Mouse (Mus musculus) adrenal gland, postnatal 14 days (tissue): Measurements from ENCODE around the gene Phactr1. TPM values are rescaled to one million over a fixed set of nuclear protein-coding genes. Genes with fewer than 3 reads are reported as not detected.
"Not testable (repeated sequence)": the region's sequence is repeated elsewhere in the genome, so short reads cannot be mapped to it uniquely, and the experiment has no call there.

Experiments used
- DNase-seq: peaks from one replicate; pipeline ENCODE4 v3.0.0; 2021; ENCODE audit warnings: mixed read lengths
- total RNA-seq: library from RNA; stranded (reverse); gene quantifications from 2 replicates; pipeline ENCODE4 v1.2.3, GENCODE M21; 2021

Phactr1 gene
- total RNA-seq, 1 experiment from 2014 or later: 9.5 TPM

GRCm38 (mm10) chr13:42929529-42930235 lies 249.3 kb downstream of the Phactr1 start:
- no peak for DNase-seq

DNA sequence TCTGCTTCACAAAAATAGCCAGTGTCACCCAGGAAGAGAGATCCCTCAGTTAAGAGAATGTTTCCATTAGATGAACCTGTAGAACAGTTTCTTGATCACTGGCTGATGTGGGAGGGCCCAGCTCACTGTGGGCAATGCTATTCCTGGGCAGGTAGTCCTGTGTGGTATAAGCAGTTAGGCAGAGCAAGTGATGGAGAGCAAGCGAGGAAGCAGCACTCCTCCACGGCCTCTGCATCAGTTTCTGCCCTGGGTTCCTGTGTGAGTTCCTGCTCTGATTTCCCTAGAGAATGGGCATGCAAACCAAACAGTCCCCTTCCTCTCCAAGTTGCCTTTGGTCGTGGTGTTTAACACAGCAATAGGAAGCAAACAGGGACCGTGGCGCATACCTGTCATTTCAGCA lies 251.6 kb downstream of the Phactr1 start:
- no peak for DNase-seq

DNA sequence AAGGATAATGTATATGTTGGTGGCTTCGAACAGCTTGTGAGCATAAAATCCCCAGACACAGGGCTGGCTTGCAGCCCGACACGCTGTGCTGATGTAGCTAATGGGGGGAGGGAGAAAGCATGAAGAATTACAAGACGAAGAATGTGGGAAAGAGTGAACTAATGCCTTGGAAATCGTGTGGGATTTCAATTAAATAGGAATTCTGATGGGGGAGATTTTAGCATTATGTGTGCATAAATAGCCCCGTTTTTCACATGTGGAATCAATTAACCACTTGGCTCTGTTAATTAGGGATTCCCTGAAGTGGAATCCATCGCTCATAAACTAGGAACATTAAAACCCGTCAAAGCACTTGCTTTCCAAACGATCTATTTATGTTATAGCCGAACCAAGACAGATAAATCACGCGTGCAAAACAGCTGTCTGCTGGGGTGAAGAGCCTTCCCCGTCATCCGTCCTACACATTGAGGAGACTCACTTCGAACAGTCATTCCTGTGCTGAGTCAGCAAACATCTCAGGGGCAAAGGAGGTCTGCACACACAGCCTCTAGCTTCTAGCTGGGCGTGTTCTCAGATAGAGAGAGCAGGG lies 254.2 kb downstream of the Phactr1 start:
- no peak for DNase-seq

GRCm38 (mm10) chr13:42937871-42938270 lies 257.4 kb downstream of the Phactr1 start:
- DNase-seq: no peak

DNA sequence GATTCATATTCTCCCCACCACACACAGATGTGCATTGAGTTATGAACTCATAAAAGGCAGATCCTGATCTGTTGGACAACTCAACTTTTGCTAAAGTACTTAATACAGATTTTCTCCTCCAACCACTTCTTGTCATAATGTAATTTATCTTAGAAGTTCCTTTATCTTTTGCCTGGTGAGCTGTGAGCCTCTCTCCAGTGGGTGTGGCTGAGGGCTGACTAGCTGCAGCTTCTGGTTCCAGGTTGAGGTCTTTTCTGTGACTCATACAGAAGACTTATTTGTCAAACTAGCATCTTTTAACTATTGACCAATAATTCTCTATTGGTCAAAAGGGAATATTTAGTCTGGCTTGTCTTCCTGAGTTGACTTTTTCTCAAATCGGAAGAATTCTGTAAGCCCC lies 257.9 kb downstream of the Phactr1 start:
- DNase-seq: no peak

DNA sequence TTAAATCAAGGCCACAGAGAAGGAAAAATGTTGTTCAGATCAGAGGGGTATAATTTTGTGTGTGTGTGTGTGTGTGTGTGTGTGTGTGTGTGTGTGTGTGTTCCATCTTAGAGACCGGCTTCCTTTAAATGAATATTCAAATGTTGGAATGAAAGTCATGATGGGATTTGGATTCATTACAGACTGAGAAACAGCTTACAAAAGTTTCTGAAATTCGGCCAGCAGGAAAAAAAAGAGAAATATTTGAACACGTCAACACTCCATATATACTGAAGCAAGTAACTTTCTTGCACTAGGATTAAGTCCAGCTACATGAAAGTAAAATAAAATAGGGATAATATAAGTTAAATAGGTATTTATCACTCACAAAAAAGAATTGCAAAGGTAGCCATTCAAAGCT lies 259.8 kb downstream of the Phactr1 start:
- DNase-seq: no peak

GRCm38 (mm10) chr13:42944106-42944505 lies 263.7 kb downstream of the Phactr1 start:
- no peak for DNase-seq

DNA sequence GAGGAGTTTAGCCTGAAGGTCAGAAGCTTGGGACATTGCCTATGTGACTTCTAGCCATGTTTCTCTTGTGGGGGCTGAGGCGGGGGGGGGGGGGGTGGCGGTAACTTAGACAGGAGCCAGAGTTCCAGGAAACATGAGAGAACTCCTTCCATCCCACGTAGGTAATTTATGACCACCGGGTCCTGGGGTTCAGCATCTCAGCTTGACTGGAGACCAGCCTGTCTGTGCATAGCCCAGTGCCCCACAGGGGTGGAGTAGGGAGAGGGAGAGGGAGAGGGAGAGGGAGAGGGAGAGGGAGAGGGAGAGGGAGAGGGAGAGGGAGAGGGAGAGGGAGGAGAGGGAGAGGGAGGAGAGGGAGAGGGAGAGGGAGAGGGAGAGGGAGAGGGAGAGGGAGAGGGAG lies 264.8 kb downstream of the Phactr1 start:
- not testable (repeated sequence) for DNase-seq

DNA sequence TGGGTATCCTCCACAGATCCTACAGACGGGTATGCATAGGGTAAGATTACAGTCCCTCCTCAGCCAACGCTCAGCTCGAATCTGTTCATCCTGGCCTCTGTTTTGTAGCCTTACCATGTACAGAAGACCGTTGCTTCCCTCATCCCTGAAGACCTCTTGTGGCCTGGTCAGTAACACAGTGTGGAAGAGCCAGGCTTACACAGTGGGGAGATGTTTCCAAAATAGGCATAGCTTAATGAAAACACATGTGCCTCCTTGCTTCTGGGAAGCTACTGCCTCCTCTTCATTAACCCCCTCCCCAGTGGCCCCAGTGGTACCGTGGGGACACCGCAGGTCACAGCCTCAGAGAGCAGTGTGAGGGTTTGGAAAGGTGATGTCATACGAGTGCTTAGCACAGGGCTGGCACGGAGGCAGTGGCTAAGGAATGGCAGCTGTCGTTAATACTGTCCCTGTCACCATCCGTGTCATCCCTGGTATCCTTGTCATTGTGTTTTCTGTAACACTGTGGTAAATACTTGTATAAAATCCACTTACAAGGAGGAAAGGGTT lies 268.4 kb downstream of the Phactr1 start:
- no peak for DNase-seq

DNA sequence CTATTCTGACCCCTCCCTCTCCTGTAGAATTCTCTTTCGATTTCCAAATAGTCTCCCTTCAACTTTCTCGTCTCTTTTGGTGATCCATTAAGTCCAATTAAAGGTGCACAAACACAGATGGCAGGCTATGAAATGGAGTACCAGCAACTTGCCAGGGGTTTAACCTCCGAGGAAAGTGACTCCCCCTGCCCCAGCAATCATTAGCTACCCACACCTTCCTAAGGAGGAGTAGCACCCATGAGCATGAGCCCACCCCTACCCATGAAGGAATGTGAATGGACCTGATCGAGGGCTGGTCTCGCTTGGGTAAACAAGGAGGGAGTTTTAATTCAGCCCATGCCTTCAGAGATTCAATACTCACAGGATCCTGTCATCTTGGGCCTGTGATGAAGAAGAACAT lies 268.9 kb downstream of the Phactr1 start:
- no peak for DNase-seq

GRCm38 (mm10) chr13:42950056-42950455 lies 269.6 kb downstream of the Phactr1 start:
- no peak for DNase-seq

DNA sequence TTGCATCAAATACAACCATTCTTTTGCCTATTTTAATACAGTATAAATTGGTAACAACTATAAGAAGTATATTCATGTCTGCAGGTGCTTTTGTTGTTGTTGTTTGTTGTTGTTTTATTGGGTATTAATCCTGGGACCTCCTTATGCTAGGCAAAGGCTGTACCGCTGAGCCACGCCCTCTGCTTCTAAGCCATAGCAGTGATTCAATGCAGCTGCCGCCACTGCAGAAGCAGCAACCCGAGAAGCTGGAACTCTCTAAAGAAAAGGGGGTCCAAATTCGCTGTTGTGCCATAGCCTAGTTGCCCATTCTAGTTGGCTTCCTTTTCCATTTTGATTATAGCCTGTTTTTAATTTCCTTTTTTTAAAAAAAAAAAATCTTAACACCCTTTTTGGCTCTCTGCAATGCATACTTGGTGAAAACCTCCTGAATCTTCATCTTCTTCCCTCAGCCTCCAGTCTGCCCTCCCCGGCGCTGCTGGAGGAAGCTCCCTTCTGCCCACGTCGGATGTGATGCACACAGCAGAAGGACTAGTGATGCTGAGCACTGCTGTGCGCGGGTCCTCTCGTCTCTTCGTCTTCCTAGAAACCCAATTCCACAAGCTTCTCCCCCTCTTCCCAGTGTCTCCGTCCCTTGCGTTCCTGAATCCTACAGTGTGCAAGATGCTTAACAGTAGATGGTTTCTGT lies 271.8 kb downstream of the Phactr1 start:
- DNase-seq: no peak

DNA sequence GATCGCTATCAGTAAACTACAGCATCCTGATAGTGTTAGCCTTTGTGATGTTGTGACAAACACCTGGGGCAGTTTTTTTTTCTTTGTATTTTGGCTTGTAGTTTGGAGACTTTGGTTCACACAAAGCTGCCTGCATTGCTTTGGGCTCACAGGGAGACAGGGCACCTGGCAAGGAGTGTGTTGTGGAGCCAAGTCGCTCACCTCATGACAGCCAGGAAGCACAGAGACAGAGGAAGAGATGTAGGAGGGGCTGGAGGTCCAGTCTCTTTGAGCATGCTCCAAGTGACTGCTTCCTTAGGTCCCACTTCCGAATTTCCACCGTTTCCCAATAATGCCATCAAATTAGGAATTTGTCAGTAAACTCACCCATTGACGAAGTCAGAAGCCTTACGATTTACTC lies 272.6 kb downstream of the Phactr1 start:
- DNase-seq: no peak

- no peak for DNase-seq
Observed at GRCm38 (mm10) chr13:42954116-42954515, 273.7 kb downstream of the Phactr1 start.

DNA sequence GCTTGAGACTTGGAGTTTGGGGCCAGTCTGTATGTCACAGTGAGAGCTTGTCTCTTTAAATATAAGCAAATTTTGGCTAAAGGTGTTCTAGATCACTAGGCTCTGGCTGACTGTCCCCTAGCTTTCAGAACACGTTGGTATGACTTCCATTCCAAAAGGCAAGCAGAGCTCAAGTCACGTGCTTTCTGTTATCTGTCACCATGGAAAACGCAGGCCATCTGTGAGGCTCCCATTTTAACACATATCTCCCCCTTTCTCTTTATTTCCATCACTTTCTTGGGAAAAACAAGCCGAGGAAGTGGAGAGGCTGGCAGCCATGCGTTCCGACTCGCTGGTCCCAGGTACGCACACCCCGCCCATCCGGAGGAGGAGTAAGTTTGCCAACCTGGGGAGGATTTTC lies 275.9 kb downstream of the Phactr1 start:
- no peak for DNase-seq

GRCm38 (mm10) chr13:42957856-42958255 lies 277.4 kb downstream of the Phactr1 start:
- DNase-seq: no peak

DNA sequence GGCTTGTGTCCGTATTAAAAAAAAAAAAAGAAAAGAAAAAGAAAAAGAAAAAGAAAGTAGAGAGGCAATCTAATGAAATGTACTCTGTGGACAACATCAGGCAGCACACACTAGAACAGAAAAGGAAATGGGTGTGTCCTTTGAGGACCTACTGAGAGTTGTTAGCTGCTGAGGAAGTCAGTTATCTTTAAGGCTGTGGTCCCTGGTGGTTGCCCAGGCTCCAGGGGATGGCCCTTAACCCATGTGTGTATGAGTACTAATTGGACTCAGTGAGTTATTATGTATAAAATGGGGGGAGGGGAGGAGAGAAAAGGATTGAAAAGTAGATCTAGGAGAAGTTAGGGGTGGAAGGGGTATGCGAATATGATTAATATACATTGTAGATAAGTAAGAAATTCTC lies 278.4 kb downstream of the Phactr1 start:
- no peak for DNase-seq

DNA sequence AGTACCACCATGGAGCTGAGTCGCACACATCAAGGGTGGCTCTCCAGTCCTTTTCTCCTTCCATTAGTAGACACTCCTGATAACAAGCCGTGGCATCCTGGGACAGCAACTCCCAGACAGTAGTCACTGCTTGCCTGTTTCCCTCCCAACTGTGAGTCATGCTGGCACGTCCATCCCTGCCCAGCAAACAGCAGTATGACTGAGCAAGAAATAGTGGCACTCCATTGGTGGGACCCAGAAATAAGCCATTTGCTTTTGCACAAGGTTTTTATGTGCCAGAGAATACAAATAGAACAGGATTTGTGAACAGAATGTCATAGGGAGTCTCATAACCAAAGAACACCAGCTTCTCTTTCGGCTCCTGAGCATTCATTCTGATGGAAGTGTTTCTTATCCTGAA lies 281.1 kb downstream of the Phactr1 start:
- peak; percentile 11 for DNase-seq

- DNase-seq: no peak
Observed at GRCm38 (mm10) chr13:42968537-42968936, 288.1 kb downstream of the Phactr1 start.

- DNase-seq: no peak
Observed at GRCm38 (mm10) chr13:42973561-42973960, 293.1 kb downstream of the Phactr1 start.

DNA sequence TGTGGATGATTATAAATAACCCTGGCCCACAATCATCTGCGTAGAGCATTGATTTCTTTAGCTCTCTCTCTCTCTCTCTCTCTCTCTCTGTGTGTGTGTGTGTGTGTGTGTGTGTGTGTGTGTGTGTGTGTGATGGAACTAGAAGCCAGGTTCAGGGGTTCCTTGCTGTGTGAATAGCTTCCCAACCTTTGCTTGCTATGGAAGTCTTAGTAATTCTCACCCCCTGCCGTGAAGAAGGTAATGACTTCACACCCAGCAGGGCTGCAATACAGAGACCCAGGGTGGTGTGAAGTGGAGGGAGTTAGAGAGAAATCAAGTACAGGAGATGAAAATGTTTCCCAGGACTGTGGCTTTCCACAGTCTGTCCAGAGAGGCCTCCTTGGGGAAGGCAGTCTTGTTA lies 293.5 kb downstream of the Phactr1 start:
- no peak for DNase-seq

DNA sequence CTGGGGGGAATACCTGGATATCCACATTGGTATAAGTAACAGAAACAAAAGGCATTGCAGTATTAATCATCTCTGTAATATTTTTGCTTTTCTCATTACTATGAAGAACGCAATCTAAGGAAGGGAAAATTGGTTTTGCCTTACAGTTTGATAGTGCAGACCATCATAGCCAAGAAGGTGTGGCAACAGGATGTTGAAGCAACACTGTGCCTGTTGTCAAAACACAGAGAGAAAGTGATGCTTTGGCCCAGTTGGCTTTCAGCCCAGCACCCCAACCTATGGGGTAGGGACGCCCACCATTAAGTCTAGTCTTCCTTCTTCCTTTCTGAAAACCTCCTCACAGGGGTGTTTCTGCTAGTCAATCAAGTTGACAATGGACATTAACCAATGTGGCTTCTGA lies 294.1 kb downstream of the Phactr1 start:
- DNase-seq: no peak

GRCm38 (mm10) chr13:42976144-42976543 lies 295.7 kb downstream of the Phactr1 start:
- no peak for DNase-seq
